Mouse (Mus musculus) limb, embryonic 13.5 days (tissue): Measurements from ENCODE around the gene Srrm1. TPM values are rescaled to one million over a fixed set of nuclear protein-coding genes. Genes with fewer than 3 reads are reported as not detected.

ENCODE experiments used
- polyA plus RNA-seq: library from polyadenylated mRNA; unstranded; fragments of >200 nt; fragmentation: Nextera tagmentation; extraction: Ambion mirVana; gene quantifications from 2 replicates; pipeline ENCODE4 v1.2.1, GENCODE M21; 2015

Srrm1 gene
- polyA plus RNA-seq, 1 experiment from 2014 or later: 295 TPM

Other genes with a start within 250 kb of the Srrm1 start
- 3.7 and 4.6 TPM in 2 replicates for gene Runx3, start 232.7 kb downstream of the Srrm1 start, polyA plus RNA-seq
- gene Clic4, start 80.5 kb downstream of the Srrm1 start, polyA plus RNA-seq: 137 and 146 TPM in 2 replicates
- gene Ncmap, start 44.9 kb upstream of the Srrm1 start, polyA plus RNA-seq: 12.0 and 12.2 TPM in 2 replicates
- 13.5 and 15.6 TPM in 2 replicates for gene Rcan3, start 80.5 kb upstream of the Srrm1 start, polyA plus RNA-seq
- not detected in 2 replicates for gene Stpg1, start 141.5 kb upstream of the Srrm1 start, polyA plus RNA-seq
- 2.8 and 3.1 TPM in 2 replicates for gene Nipal3, start 141.7 kb upstream of the Srrm1 start, polyA plus RNA-seq
- 19.7 and 21.1 TPM in 2 replicates for gene Grhl3, start 220.3 kb upstream of the Srrm1 start, polyA plus RNA-seq